Mouse (Mus musculus) liver, embryonic 14.5 days (tissue): ENCODE measurements around the gene B4galt3.

Experiments
- CTCF ChIP-seq: IDR thresholded peaks from 2 replicates; pipeline ENCODE4 v1.5.1; 2016; ENCODE audit warnings: antibody characterized with exemption, low read depth, control low read depth
- EP300 ChIP-seq: IDR thresholded peaks from 2 replicates; pipeline ENCODE4 v1.6.1; 2016; ENCODE audit warnings: antibody characterized with exemption, low read depth

GRCm38 (mm10) chr1:171271622-171272021 is 1.5 kb downstream of the B4galt3 start:
- TF ChIP-seq CTCF (no peak; the same call in 1 of the 2 replicates), EP300 (no peak)
